Mouse (Mus musculus) forebrain, embryonic 12.5 days (tissue): ENCODE measurements around the gene Rad9a. TPM values are rescaled to one million over a fixed set of nuclear protein-coding genes. Genes with fewer than 3 reads are reported as not detected.

Experiments used
- ATAC-seq: fragments of 200-750 bp; cut with Nextera tagmentation; 2 replicates; pipeline ENCODE4 v1.8.0; 2017; ENCODE audit warnings: moderate TSS enrichment; ENCODE audit not compliant: low FRiP score
- H3K27ac ChIP-seq: fragments of 300-500 bp; sonication (generic); 2 replicates; pipeline ENCODE4 v1.5.1; 2016; ENCODE audit warnings: mild to moderate bottlenecking
- H3K27me3 ChIP-seq: fragments of 300-500 bp; sonication (generic); 2 replicates; pipeline ENCODE4 v1.6.1; 2016; ENCODE audit warnings: mild to moderate bottlenecking
- H3K36me3 ChIP-seq: fragments of 300-500 bp; sonication (generic); replicated peaks from 2 replicates; pipeline ENCODE4 v1.6.1; 2016; ENCODE audit warnings: mild to moderate bottlenecking
- H3K4me1 ChIP-seq: fragments of 300-500 bp; sonication (generic); 2 replicates; pipeline ENCODE4 v1.6.1; 2016
- H3K4me2 ChIP-seq: fragments of 300-500 bp; sonication (generic); 2 replicates; pipeline ENCODE4 v1.6.1; 2016; ENCODE audit warnings: mild to moderate bottlenecking, moderate library complexity
- H3K4me3 ChIP-seq: fragments of 300-500 bp; sonication (generic); replicated peaks from 2 replicates; pipeline ENCODE4 v1.5.1; 2016; ENCODE audit warnings: mild to moderate bottlenecking
- H3K9ac ChIP-seq: fragments of 300-500 bp; sonication (generic); 2 replicates; pipeline ENCODE4 v1.6.1; 2016; ENCODE audit warnings: mild to moderate bottlenecking
- H3K9me3 ChIP-seq: fragments of 300-500 bp; sonication (generic); 2 replicates; pipeline ENCODE4 v1.6.1; 2016
- WGBS: fragments of 180-500 bp; shearing (Covaris S2); methylation state at CpG from one replicate; pipeline ENCODE4 v1.1.7; 2016; 5-methylcytosine and 5-hydroxymethylcytosine counted together
- polyA plus RNA-seq: library from polyadenylated mRNA; unstranded; fragments of >200 nt; fragmentation: Nextera tagmentation; extraction: Ambion mirVana; gene quantifications from 2 replicates; pipeline ENCODE4 v1.2.1, GENCODE M21; 2016

The Rad9a gene
- polyA plus RNA-seq, 1 experiment from 2014 or later: 42.2 TPM

- Histone ChIP-seq H3K4me3 (peak overlapping the region; percentile 70), H3K27ac (no peak overlapping the region), H3K9me3 (no peaks in the 10 kb centered on the region), H3K36me3 (peaks cover 22% of the 10 kb centered on the region), H3K27me3 (peaks cover 34% of the 10 kb centered on the region), H3K4me1 (peaks cover 20% of the 10 kb centered on the region), H3K9ac (peak overlapping the region; percentile 71), H3K4me2 (peak overlapping the region; percentile 88)
- whole genome bisulfite sequencing: 29% methylated on average over 7 of the region's 7 CpGs
- peak; percentile 20 for ATAC-seq
Observed at GRCm38 (mm10) chr19:4202149-4202548, 687 bp upstream of the Rad9a start.

GRCm38 (mm10) chr19:4197180-4197579 is 4.3 kb downstream of the Rad9a start:
- Histone ChIP-seq H3K4me3 (no peak overlapping the region), H3K9me3 (no peaks in the 10 kb centered on the region), H3K36me3 (peaks cover 64% of the 10 kb centered on the region), H3K27me3 (no peaks in the 10 kb centered on the region), H3K9ac (no peak overlapping the region), H3K27ac (no peak overlapping the region), H3K4me2 (no peak overlapping the region), H3K4me1 (peaks cover 41% of the 10 kb centered on the region)
- no peak for ATAC-seq
- 69% methylated on average over 3 of the region's 3 CpGs for WGBS

- Histone ChIP-seq H3K9ac (no peak overlapping the region), H3K36me3 (peaks cover 64% of the 10 kb centered on the region), H3K9me3 (no peaks in the 10 kb centered on the region), H3K27ac (peak overlapping the region; percentile 48; the same call in 1 of the 2 replicates), H3K4me1 (peaks cover 39% of the 10 kb centered on the region), H3K27me3 (no peaks in the 10 kb centered on the region), H3K4me3 (no peak overlapping the region), H3K4me2 (peak overlapping the region; percentile 13; the same call in 1 of the 2 replicates)
- no peak for ATAC-seq
- WGBS: 71% methylated on average over 5 of the region's 5 CpGs
Observed at GRCm38 (mm10) chr19:4196548-4196947, 4.9 kb downstream of the Rad9a start.

GRCm38 (mm10) chr19:4196048-4196447 is 5.4 kb downstream of the Rad9a start:
- no peak overlapping the region for H3K9ac ChIP-seq
- ATAC-seq: no peak
- WGBS: 86% methylated on average over 2 of the region's 2 CpGs
- H3K4me3 ChIP-seq: no peak overlapping the region
- no peaks in the 10 kb centered on the region for H3K27me3 ChIP-seq
- no peak overlapping the region for H3K4me2 ChIP-seq
- H3K4me1 ChIP-seq: peaks cover 41% of the 10 kb centered on the region
- 0 out of 2 replicates have a peak overlapping the region, but pooled peaks have one; percentile 42 for H3K27ac ChIP-seq
- peaks cover 64% of the 10 kb centered on the region for H3K36me3 ChIP-seq
- H3K9me3 ChIP-seq: no peaks in the 10 kb centered on the region

GRCm38 (mm10) chr19:4194776-4195650 is 6.4 kb downstream of the Rad9a start:
- Histone ChIP-seq H3K4me1 (peaks cover 30% of the 10 kb centered on the region), H3K4me2 (no peak overlapping the region), H3K4me3 (no peak overlapping the region), H3K27me3 (no peaks in the 10 kb centered on the region), H3K36me3 (peaks cover 60% of the 10 kb centered on the region), H3K9ac (no peak overlapping the region), H3K9me3 (no peaks in the 10 kb centered on the region), H3K27ac (no peak overlapping the region; the same call in 1 of the 2 replicates)
- ATAC-seq: no peak
- WGBS: 85% methylated on average over 12 of the region's 12 CpGs

- Histone ChIP-seq H3K9ac (no peak overlapping the region), H3K9me3 (no peaks in the 10 kb centered on the region), H3K36me3 (peaks cover 52% of the 10 kb centered on the region), H3K27me3 (no peaks in the 10 kb centered on the region), H3K27ac (no peak overlapping the region), H3K4me1 (peaks cover 29% of the 10 kb centered on the region), H3K4me2 (no peak overlapping the region), H3K4me3 (no peak overlapping the region; the same call in 1 of the 2 replicates)
- ATAC-seq: no peak
- WGBS: 87% methylated on average over 8 of the region's 8 CpGs
Observed at GRCm38 (mm10) chr19:4194021-4194724, 7.3 kb downstream of the Rad9a start.

GRCm38 (mm10) chr19:4193129-4193528 is 8.3 kb downstream of the Rad9a start:
- Histone ChIP-seq H3K9ac (peak overlapping the region; percentile 98), H3K36me3 (peaks cover 49% of the 10 kb centered on the region), H3K9me3 (no peaks in the 10 kb centered on the region), H3K4me1 (peaks cover 29% of the 10 kb centered on the region), H3K4me2 (peak overlapping the region; percentile 93), H3K4me3 (peak overlapping the region; percentile 98), H3K27ac (0 out of 2 replicates have a peak overlapping the region, but pooled peaks have one; percentile 91), H3K27me3 (no peaks in the 10 kb centered on the region)
- 67% methylated on average over 6 of the region's 6 CpGs for WGBS
- ATAC-seq: no peak

- H3K27me3 ChIP-seq: no peaks in the 10 kb centered on the region
- peaks cover 29% of the 10 kb centered on the region for H3K4me1 ChIP-seq
- peak overlapping the region; percentile 98 for H3K9ac ChIP-seq
- peaks cover 44% of the 10 kb centered on the region for H3K36me3 ChIP-seq
- no peak; the same call in none of the 2 replicates for ATAC-seq
- H3K4me2 ChIP-seq: peak overlapping the region; percentile 93
- peak overlapping the region; percentile 98 for H3K4me3 ChIP-seq
- H3K27ac ChIP-seq: peak overlapping the region; percentile 91
- under 1% methylated on average over 51 of the region's 52 CpGs for WGBS
- H3K9me3 ChIP-seq: no peaks in the 10 kb centered on the region
Observed at GRCm38 (mm10) chr19:4192251-4192985, 9.0 kb downstream of the Rad9a start.

- Histone ChIP-seq H3K27ac (peak within 1 kb of the TSS; percentile 91), H3K4me3 (peak within 1 kb of the TSS; percentile 98), H3K4me2 (peak within 1 kb of the TSS; percentile 93), H3K4me1 (peaks cover 29% of the 10 kb centered on the region), H3K9ac (peak within 1 kb of the TSS; percentile 98), H3K27me3 (no peaks in the 10 kb centered on the region), H3K36me3 (peaks cover 37% of the 10 kb centered on the region), H3K9me3 (no peaks in the 10 kb centered on the region)
- 8% methylated on average over 42 of the region's 47 CpGs for WGBS
- peak; percentile 93 for ATAC-seq
Observed at GRCm38 (mm10) chr19:4191528-4192250, 9.8 kb downstream of the Rad9a start, which contains the start of gene Ppp1ca. Gene Ppp1ca, plus strand, starts transcription at chr19:4192065.

- Histone ChIP-seq H3K36me3 (peaks cover 29% of the 10 kb centered on the region), H3K4me1 (peaks cover 29% of the 10 kb centered on the region), H3K9ac (peak within 1 kb of the TSS; percentile 98), H3K4me2 (peak within 1 kb of the TSS; percentile 93), H3K9me3 (no peaks in the 10 kb centered on the region), H3K4me3 (peak within 1 kb of the TSS; percentile 98), H3K27ac (peak within 1 kb of the TSS; percentile 91), H3K27me3 (no peaks in the 10 kb centered on the region)
- 65% methylated on average over 4 of the region's 4 CpGs for WGBS
- no peak for ATAC-seq
Observed at GRCm38 (mm10) chr19:4190831-4191334, 10.6 kb downstream of the Rad9a start, which contains the start of gene Tbc1d10c. Gene Tbc1d10c, minus strand, starts transcription at chr19:4191284.

GRCm38 (mm10) chr19:4189051-4189620 is 12.3 kb downstream of the Rad9a start:
- WGBS: 88% methylated on average over 12 of the region's 12 CpGs
- peaks cover 11% of the 10 kb centered on the region for H3K36me3 ChIP-seq
- no peak overlapping the region for H3K27ac ChIP-seq
- H3K4me2 ChIP-seq: no peak overlapping the region
- no peak for ATAC-seq
- no peaks in the 10 kb centered on the region for H3K27me3 ChIP-seq
- no peak overlapping the region for H3K4me3 ChIP-seq
- no peak overlapping the region for H3K9ac ChIP-seq
- no peaks in the 10 kb centered on the region for H3K9me3 ChIP-seq
- H3K4me1 ChIP-seq: peaks cover 21% of the 10 kb centered on the region
